Mouse (Mus musculus) midbrain, postnatal 0 days (tissue): ENCODE results near the gene Phlpp2. TPM values are rescaled to one million over a fixed set of nuclear protein-coding genes. Genes with fewer than 3 reads are reported as not detected.

Experiments
- ATAC-seq: fragments of 200-750 bp; cut with Nextera tagmentation; 2 replicates; pipeline ENCODE4 v1.8.0; 2017; ENCODE audit warnings: moderate number of reproducible peaks, mild to moderate bottlenecking, moderate TSS enrichment, moderate library complexity; ENCODE audit not compliant: low FRiP score
- DNase-seq: peaks from one replicate; pipeline ENCODE4 v3.0.0-alpha.2; 2015; ENCODE audit warnings: low spot score
- H3K27ac ChIP-seq: fragments of 300-500 bp; sonication (generic); 2 replicates; pipeline ENCODE4 v1.5.1; 2014; ENCODE audit warnings: low read depth, mild to moderate bottlenecking, low read length, mixed read lengths
- H3K27me3 ChIP-seq: fragments of 300-500 bp; sonication (generic); 2 replicates; pipeline ENCODE4 v1.6.1; 2014; ENCODE audit warnings: low read length, control low read depth, mixed read lengths; ENCODE audit not compliant: insufficient read depth
- H3K36me3 ChIP-seq: fragments of 300-500 bp; sonication (generic); 2 replicates; pipeline ENCODE4 v1.6.1; 2014; ENCODE audit warnings: low read length, control low read depth, mixed read lengths; ENCODE audit not compliant: insufficient read depth
- H3K4me1 ChIP-seq: fragments of 300-500 bp; sonication (generic); 2 replicates; pipeline ENCODE4 v1.6.1; 2014; ENCODE audit warnings: mild to moderate bottlenecking, control low read depth, antibody characterized with exemption, low read length, mixed read lengths; ENCODE audit not compliant: insufficient read depth
- H3K4me2 ChIP-seq: fragments of 300-500 bp; sonication (generic); 2 replicates; pipeline ENCODE4 v1.6.1; 2014; ENCODE audit warnings: low read depth, mild to moderate bottlenecking, low read length, mixed read lengths; ENCODE audit not compliant: poor library complexity, severe bottlenecking
- H3K4me3 ChIP-seq: fragments of 300-500 bp; sonication (generic); 2 replicates; pipeline ENCODE4 v1.5.1; 2014; ENCODE audit warnings: low read depth, mild to moderate bottlenecking, low read length, moderate library complexity
- H3K9ac ChIP-seq: fragments of 300-500 bp; sonication (generic); replicated peaks from 2 replicates; pipeline ENCODE4 v1.6.1; 2014; ENCODE audit warnings: mild to moderate bottlenecking, low read length, moderate library complexity, mixed read lengths; ENCODE audit not compliant: poor library complexity, severe bottlenecking
- H3K9me3 ChIP-seq: fragments of 300-500 bp; sonication (generic); 2 replicates; pipeline ENCODE4 v1.6.1; 2016; ENCODE audit warnings: low read length, control low read depth
- CTCF ChIP-seq: IDR thresholded peaks from 2 replicates; pipeline ENCODE4 v1.5.1; 2016; ENCODE audit warnings: antibody characterized with exemption, mild to moderate bottlenecking
- WGBS: fragments of 180-500 bp; shearing (Covaris S2); extraction: QIAGEN DNeasy Blood & Tissue Kit; methylation state at CpG from one replicate; pipeline ENCODE4 v1.1.7; 2014; 5-methylcytosine and 5-hydroxymethylcytosine counted together
- polyA plus RNA-seq: library from polyadenylated mRNA; unstranded; fragments of >200 nt; fragmentation: Nextera tagmentation; extraction: Ambion mirVana; gene quantifications from 2 replicates; pipeline ENCODE4 v1.2.1, GENCODE M21; 2015
- total RNA-seq: library from RNA; depleted of rRNA; stranded (reverse); fragments of >200 nt; gene quantifications from 2 replicates; pipeline ENCODE4 v1.2.3, GENCODE M21; 2014; rRNA removed

Gene Phlpp2
- 11.6 and 14.7 TPM in 2 replicates for total RNA-seq
- polyA plus RNA-seq: 3.0 and 4.7 TPM in 2 replicates

DNA sequence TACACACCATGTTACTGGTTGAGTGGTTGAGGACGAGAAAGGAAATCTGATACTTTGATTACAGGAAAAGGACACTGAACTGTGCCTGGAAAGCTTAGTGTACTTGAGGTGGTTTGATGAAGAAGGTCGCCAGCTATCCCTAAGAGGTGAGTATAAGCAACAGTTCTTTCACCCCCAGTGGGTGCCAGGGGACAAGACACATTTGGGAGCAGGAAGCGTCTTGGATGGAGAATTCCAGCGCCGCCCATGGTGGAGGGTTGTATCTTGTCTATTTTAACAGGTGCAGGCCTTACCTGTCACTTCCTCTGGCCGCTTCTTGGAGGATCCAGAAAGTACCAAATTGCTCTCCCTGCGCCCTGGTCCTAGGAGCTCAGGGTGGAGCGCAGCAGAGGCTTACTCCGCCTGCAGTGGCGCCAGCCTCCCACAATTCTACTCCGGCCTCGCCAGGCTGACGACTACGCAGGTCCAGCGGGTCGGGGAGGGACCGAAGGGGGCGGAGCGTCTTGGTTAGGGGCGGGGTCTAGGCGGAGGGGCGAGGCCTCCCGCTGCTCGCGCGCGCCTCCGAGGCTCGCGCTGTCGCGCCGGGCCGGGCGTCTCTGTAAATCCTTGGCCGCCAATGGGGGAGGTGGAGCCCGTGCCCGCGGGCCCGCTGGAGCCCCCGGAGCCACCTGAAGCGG lies at the start of gene Phlpp2:
TSS of gene Phlpp2 (plus strand) at position 540 of the 677 bp plus-strand sequence.
- peak; percentile 95 for ATAC-seq
- peak; percentile 94 for DNase-seq
- TF ChIP-seq CTCF: peak; percentile 59
- H3K9me3 ChIP-seq: no peaks in the 10 kb centered on the region
- no peaks in the 10 kb centered on the region for H3K27me3 ChIP-seq
- peak within 1 kb of the TSS; percentile 97 for H3K9ac ChIP-seq
- no peaks in the 10 kb centered on the region; the same call in 1 of the 2 replicates for H3K4me1 ChIP-seq
- peak within 1 kb of the TSS; percentile 81 for H3K4me2 ChIP-seq
- 3% methylated on average over 29 of the region's 42 CpGs for WGBS
- H3K27ac ChIP-seq: peak within 1 kb of the TSS; percentile 90
- peaks cover 4% of the 10 kb centered on the region; the same call in 1 of the 2 replicates for H3K36me3 ChIP-seq
- H3K4me3 ChIP-seq: peak within 1 kb of the TSS; percentile 99

- no peak overlapping the region for H3K4me2 ChIP-seq
- TF ChIP-seq CTCF: no peak
- 92% methylated on average over 2 of the region's 2 CpGs for WGBS
Measured at GRCm38 (mm10) chr8:109823561-109823960, 44.8 kb upstream of the Phlpp2 start.

DNA sequence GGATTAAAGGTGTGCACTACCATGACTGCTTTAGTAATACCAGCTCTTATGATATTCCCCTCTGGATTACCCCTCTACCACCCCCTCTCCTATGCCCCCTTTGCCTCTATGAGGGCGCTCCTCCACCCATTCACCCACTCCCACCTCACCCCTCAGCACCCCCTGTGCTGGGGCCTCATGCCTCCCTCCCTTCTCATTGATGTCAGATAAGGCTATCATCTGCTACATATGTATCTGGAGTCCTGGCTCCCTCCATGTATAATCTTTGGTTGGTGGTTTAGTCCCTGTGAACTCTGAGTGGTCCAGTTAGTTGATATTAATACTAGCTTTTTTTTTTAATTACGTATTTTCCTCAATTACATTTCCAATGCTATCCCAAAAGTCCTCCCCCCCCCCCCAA lies 28.5 kb upstream of the Phlpp2 start:
- no peaks in the 10 kb centered on the region for H3K27me3 ChIP-seq
- peaks cover 15% of the 10 kb centered on the region; the same call in 1 of the 2 replicates for H3K36me3 ChIP-seq
- no peak overlapping the region for H3K4me3 ChIP-seq
- no peak overlapping the region for H3K4me2 ChIP-seq
- no peaks in the 10 kb centered on the region for H3K4me1 ChIP-seq
- no peaks in the 10 kb centered on the region for H3K9me3 ChIP-seq
- no peak for TF ChIP-seq CTCF
- no peak for DNase-seq
- no peak for ATAC-seq
- no peak overlapping the region for H3K27ac ChIP-seq
- no peak overlapping the region for H3K9ac ChIP-seq
- WGBS: 95% methylated on average over 2 of the region's 2 CpGs

More at GRCm38 (mm10) chr8:109823561-109823960, 44.8 kb upstream of the Phlpp2 start:
- Histone ChIP-seq H3K27ac (no peak overlapping the region), H3K4me3 (no peak overlapping the region), H3K4me1 (no peaks in the 10 kb centered on the region), H3K27me3 (no peaks in the 10 kb centered on the region), H3K36me3 (no peaks in the 10 kb centered on the region), H3K9ac (no peak overlapping the region), H3K9me3 (no peaks in the 10 kb centered on the region)
- ATAC-seq: no peak
- DNase-seq: no peak

GRCm38 (mm10) chr8:109842468-109842867 lies 25.9 kb upstream of the Phlpp2 start:
- peaks cover 19% of the 10 kb centered on the region for H3K36me3 ChIP-seq
- no peak for TF ChIP-seq CTCF

GRCm38 (mm10) chr8:109847866-109848265 lies 20.5 kb upstream of the Phlpp2 start:
- TF ChIP-seq CTCF: no peak
- Histone ChIP-seq H3K27ac (no peak overlapping the region), H3K4me3 (no peak overlapping the region), H3K4me2 (no peak overlapping the region), H3K27me3 (no peaks in the 10 kb centered on the region), H3K4me1 (no peaks in the 10 kb centered on the region), H3K36me3 (peaks cover 40% of the 10 kb centered on the region), H3K9ac (no peak overlapping the region), H3K9me3 (no peaks in the 10 kb centered on the region)
- ATAC-seq (no peak), DNase-seq (no peak)
- WGBS: 88% methylated on average over 2 of the region's 2 CpGs

More at GRCm38 (mm10) chr8:109842468-109842867, 25.9 kb upstream of the Phlpp2 start:
- WGBS: 93% methylated on average over 1 of the region's 1 CpGs
- no peak overlapping the region for H3K27ac ChIP-seq
- ATAC-seq (no peak), DNase-seq (no peak)
- H3K4me2 ChIP-seq: no peak overlapping the region
- H3K27me3 ChIP-seq: no peaks in the 10 kb centered on the region
- no peak overlapping the region for H3K4me3 ChIP-seq
- H3K9me3 ChIP-seq: no peaks in the 10 kb centered on the region
- H3K9ac ChIP-seq: no peak overlapping the region
- no peaks in the 10 kb centered on the region for H3K4me1 ChIP-seq

DNA sequence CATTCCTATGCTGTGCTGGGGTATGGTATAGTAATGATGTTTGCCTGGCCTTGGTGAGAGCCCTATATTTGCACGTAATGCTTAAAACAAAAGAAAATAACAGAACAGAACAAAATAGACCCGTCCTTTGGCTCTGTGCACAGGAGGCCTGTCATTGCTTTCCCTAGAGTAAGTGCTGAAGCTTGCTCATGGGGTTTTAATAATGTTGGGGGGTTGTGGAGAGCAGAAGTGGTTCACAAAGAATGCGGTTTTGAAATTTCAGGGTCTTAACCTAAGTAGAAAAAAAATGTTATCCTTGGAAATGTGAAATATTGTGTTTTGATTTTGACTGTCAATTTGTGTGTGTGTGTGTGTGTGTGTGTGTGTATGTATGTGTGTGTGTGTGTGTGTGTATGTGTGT lies 19.4 kb upstream of the Phlpp2 start:
- H3K27ac ChIP-seq: no peak overlapping the region
- H3K9ac ChIP-seq: no peak overlapping the region
- ATAC-seq: no peak
- WGBS: 85% methylated on average over 3 of the region's 3 CpGs
- H3K4me1 ChIP-seq: no peaks in the 10 kb centered on the region
- H3K4me2 ChIP-seq: no peak overlapping the region
- DNase-seq: no peak
- H3K9me3 ChIP-seq: no peaks in the 10 kb centered on the region
- TF ChIP-seq CTCF: no peak
- no peak overlapping the region for H3K4me3 ChIP-seq
- H3K36me3 ChIP-seq: peaks cover 36% of the 10 kb centered on the region
- H3K27me3 ChIP-seq: no peaks in the 10 kb centered on the region
